Mouse (Mus musculus) ES-Bruce4 (cell line): ENCODE measurements around the gene Acd.

Experiments
- CTCF ChIP-seq: IDR thresholded peaks from one replicate; pipeline ENCODE4 v1.8.1; 2011; ENCODE audit warnings: low read depth, low read length
- POLR2A ChIP-seq: IDR thresholded peaks from one replicate; pipeline ENCODE4 v1.8.1; 2011; ENCODE audit warnings: low read length; ENCODE audit not compliant: insufficient read depth

- TF ChIP-seq POLR2A (no peak), CTCF (no peak)
These were observed 10.9 kb downstream of the Acd start for GRCm38 (mm10) chr8:105689983-105690360.
